Comparison of ENCODE assay signal across 27 mouse cellular contexts in genomic region chr11:85948765-85949164, GRCm38 (mm10).
"Had no signal": no experiment of that assay in that cellular context is flagged by ENCODE, and none has a peak within 500 bp of the region (broad histone marks: within the 10 kb centered on the region; RNA-seq: fewer than 3 reads in every experiment).

No protein-coding gene starts in this region.

- DNase-seq: cerebellum, adult 8-10 months; cerebellum, adult 9-10 months; cerebellum, adult 9-11 months; cerebellum, postnatal 10 days; cerebellum, postnatal 14 days; cerebellum, postnatal 25 days; cerebellum, postnatal 36 days; embryo, embryonic 11 days; forebrain, postnatal 0 days; gastrocnemius, adult 2 months; gastrocnemius, postnatal 10 days; gastrocnemius, postnatal 14 days; gastrocnemius, postnatal 25 days; gastrocnemius, postnatal 36 days; heart, adult 11 months; heart, adult 2 months had no signal

- H3K4me2 ChIP-seq: embryonic facial prominence, embryonic 12.5 days; embryonic facial prominence, embryonic 13.5 days; embryonic facial prominence, embryonic 15.5 days; forebrain, embryonic 12.5 days; forebrain, embryonic 13.5 days; forebrain, embryonic 15.5 days had no signal

- ATAC-seq: forebrain, embryonic 13.5 days; forebrain, embryonic 14.5 days; forebrain, embryonic 15.5 days; forebrain, embryonic 16.5 days; forebrain, postnatal 0 days had no signal

- H3K9ac ChIP-seq: embryonic facial prominence, embryonic 12.5 days; embryonic facial prominence, embryonic 13.5 days; embryonic facial prominence, embryonic 15.5 days; forebrain, embryonic 12.5 days; forebrain, embryonic 13.5 days; forebrain, embryonic 15.5 days; forebrain, postnatal 0 days had no signal

- H3K27me3 ChIP-seq: embryonic facial prominence, embryonic 12.5 days; embryonic facial prominence, embryonic 13.5 days; forebrain, embryonic 13.5 days; forebrain, embryonic 15.5 days had no signal

- H3K27ac ChIP-seq: embryonic facial prominence, embryonic 10.5 days; embryonic facial prominence, embryonic 12.5 days; embryonic facial prominence, embryonic 13.5 days; embryonic facial prominence, embryonic 15.5 days; forebrain, embryonic 10.5 days; forebrain, embryonic 12.5 days; forebrain, embryonic 13.5 days; forebrain, embryonic 15.5 days; gastrocnemius, adult 2 months; heart, adult 2 months had no signal

- H3K4me3 ChIP-seq: embryonic facial prominence, embryonic 10.5 days; embryonic facial prominence, embryonic 12.5 days; embryonic facial prominence, embryonic 13.5 days; embryonic facial prominence, embryonic 15.5 days; erythroblast, embryonic 14.5 days; forebrain, embryonic 10.5 days; forebrain, embryonic 12.5 days; forebrain, embryonic 13.5 days; forebrain, embryonic 15.5 days; gastrocnemius, adult 2 months; heart, adult 2 months had no signal

- H3K4me1 ChIP-seq: embryonic facial prominence, embryonic 10.5 days; embryonic facial prominence, embryonic 12.5 days; embryonic facial prominence, embryonic 13.5 days; embryonic facial prominence, embryonic 15.5 days; forebrain, embryonic 10.5 days; forebrain, embryonic 12.5 days; forebrain, embryonic 13.5 days; forebrain, embryonic 15.5 days had no signal

- H3K9me3 ChIP-seq: embryonic facial prominence, embryonic 10.5 days; embryonic facial prominence, embryonic 12.5 days; embryonic facial prominence, embryonic 13.5 days; embryonic facial prominence, embryonic 15.5 days; forebrain, embryonic 10.5 days; forebrain, embryonic 12.5 days; forebrain, embryonic 13.5 days; forebrain, embryonic 15.5 days had no signal

- H3K36me3 ChIP-seq: embryonic facial prominence, embryonic 10.5 days; embryonic facial prominence, embryonic 12.5 days; embryonic facial prominence, embryonic 13.5 days; embryonic facial prominence, embryonic 15.5 days; forebrain, embryonic 10.5 days; forebrain, embryonic 12.5 days; forebrain, embryonic 15.5 days had no signal
